Mouse (Mus musculus) midbrain, postnatal 0 days (tissue): ENCODE measurements at regions not wholly inside any gene's neighbourhood (a gene's known extent, or its start where the extent isn't known, plus 50 kb on each side); places are given as distances from the start of the nearest gene placed in this dataset.

ENCODE experiments used
- ATAC-seq: fragments of 200-750 bp; cut with Nextera tagmentation; 2 replicates; pipeline ENCODE4 v1.8.0; 2017; ENCODE audit warnings: moderate number of reproducible peaks, mild to moderate bottlenecking, moderate TSS enrichment, moderate library complexity; ENCODE audit not compliant: low FRiP score
- DNase-seq: peaks from one replicate; pipeline ENCODE4 v3.0.0-alpha.2; 2015; ENCODE audit warnings: low spot score
- H3K27ac ChIP-seq: fragments of 300-500 bp; sonication (generic); 2 replicates; pipeline ENCODE4 v1.5.1; 2014; ENCODE audit warnings: low read depth, mild to moderate bottlenecking, low read length, mixed read lengths
- H3K27me3 ChIP-seq: fragments of 300-500 bp; sonication (generic); 2 replicates; pipeline ENCODE4 v1.6.1; 2014; ENCODE audit warnings: low read length, control low read depth, mixed read lengths; ENCODE audit not compliant: insufficient read depth
- H3K36me3 ChIP-seq: fragments of 300-500 bp; sonication (generic); 2 replicates; pipeline ENCODE4 v1.6.1; 2014; ENCODE audit warnings: low read length, control low read depth, mixed read lengths; ENCODE audit not compliant: insufficient read depth
- H3K4me1 ChIP-seq: fragments of 300-500 bp; sonication (generic); 2 replicates; pipeline ENCODE4 v1.6.1; 2014; ENCODE audit warnings: mild to moderate bottlenecking, control low read depth, antibody characterized with exemption, low read length, mixed read lengths; ENCODE audit not compliant: insufficient read depth
- H3K4me2 ChIP-seq: fragments of 300-500 bp; sonication (generic); 2 replicates; pipeline ENCODE4 v1.6.1; 2014; ENCODE audit warnings: low read depth, mild to moderate bottlenecking, low read length, mixed read lengths; ENCODE audit not compliant: poor library complexity, severe bottlenecking
- H3K4me3 ChIP-seq: fragments of 300-500 bp; sonication (generic); 2 replicates; pipeline ENCODE4 v1.5.1; 2014; ENCODE audit warnings: low read depth, mild to moderate bottlenecking, low read length, moderate library complexity
- H3K9ac ChIP-seq: fragments of 300-500 bp; sonication (generic); replicated peaks from 2 replicates; pipeline ENCODE4 v1.6.1; 2014; ENCODE audit warnings: mild to moderate bottlenecking, low read length, moderate library complexity, mixed read lengths; ENCODE audit not compliant: poor library complexity, severe bottlenecking
- H3K9me3 ChIP-seq: fragments of 300-500 bp; sonication (generic); 2 replicates; pipeline ENCODE4 v1.6.1; 2016; ENCODE audit warnings: low read length, control low read depth
- CTCF ChIP-seq: IDR thresholded peaks from 2 replicates; pipeline ENCODE4 v1.5.1; 2016; ENCODE audit warnings: antibody characterized with exemption, mild to moderate bottlenecking
- WGBS: fragments of 180-500 bp; shearing (Covaris S2); extraction: QIAGEN DNeasy Blood & Tissue Kit; methylation state at CpG from one replicate; pipeline ENCODE4 v1.1.7; 2014; 5-methylcytosine and 5-hydroxymethylcytosine counted together

- ATAC-seq (peak; percentile 71; the same call in 1 of the 2 replicates), DNase-seq (no peak)
- no peak for TF ChIP-seq CTCF
- Histone ChIP-seq H3K4me3 (no peak overlapping the region), H3K4me2 (no peak overlapping the region), H3K9ac (no peak overlapping the region), H3K36me3 (no peaks in the 10 kb centered on the region), H3K9me3 (no peaks in the 10 kb centered on the region), H3K27me3 (no peaks in the 10 kb centered on the region), H3K4me1 (no peaks in the 10 kb centered on the region), H3K27ac (no peak overlapping the region)
- 77% methylated on average over 1 of the region's 1 CpGs for WGBS
Observed at GRCm38 (mm10) chr1:35106665-35107064, 256.9 kb downstream of the Plekhb2 start.

GRCm38 (mm10) chr1:35109801-35110200, 260.0 kb downstream of the Plekhb2 start:
- no peaks in the 10 kb centered on the region for H3K9me3 ChIP-seq
- H3K4me1 ChIP-seq, result no peaks in the 10 kb centered on the region
- ATAC-seq (no peak), DNase-seq (no peak)
- no peaks in the 10 kb centered on the region for H3K36me3 ChIP-seq
- H3K4me2 ChIP-seq, result no peak overlapping the region
- WGBS, result 53% methylated on average over 1 of the region's 1 CpGs
- no peaks in the 10 kb centered on the region for H3K27me3 ChIP-seq
- no peak overlapping the region for H3K9ac ChIP-seq
- no peak for TF ChIP-seq CTCF
- no peak overlapping the region for H3K4me3 ChIP-seq
- no peak overlapping the region for H3K27ac ChIP-seq

DNA sequence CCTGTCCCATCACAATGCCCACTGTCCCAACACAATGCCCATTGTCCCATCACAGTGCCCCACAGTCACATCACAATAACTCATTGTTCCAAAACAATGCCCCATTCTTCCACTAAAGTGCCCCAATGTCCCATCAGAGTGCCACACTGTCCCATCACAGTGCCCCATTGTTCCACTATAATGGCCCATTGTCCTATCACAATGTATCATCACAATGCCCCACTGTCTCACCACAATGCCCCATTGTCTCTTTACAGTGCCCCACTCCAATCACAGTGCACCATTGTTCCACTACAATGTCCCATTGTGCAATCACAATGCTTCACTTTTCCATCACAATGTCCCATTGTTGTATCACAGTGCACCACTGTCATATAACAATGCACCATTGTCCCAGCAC, 265.7 kb downstream of the Plekhb2 start:
- no peaks in the 10 kb centered on the region for H3K36me3 ChIP-seq
- H3K4me2 ChIP-seq, result no peak overlapping the region
- no peak overlapping the region for H3K9ac ChIP-seq
- no peaks in the 10 kb centered on the region for H3K27me3 ChIP-seq
- DNase-seq (no peak), ATAC-seq (no peak)
- H3K4me3 ChIP-seq, result no peak overlapping the region
- H3K27ac ChIP-seq, result no peak overlapping the region
- TF ChIP-seq CTCF, result no peak
- no peaks in the 10 kb centered on the region for H3K4me1 ChIP-seq
- H3K9me3 ChIP-seq, result peaks cover 5% of the 10 kb centered on the region; the same call in 1 of the 2 replicates

DNA sequence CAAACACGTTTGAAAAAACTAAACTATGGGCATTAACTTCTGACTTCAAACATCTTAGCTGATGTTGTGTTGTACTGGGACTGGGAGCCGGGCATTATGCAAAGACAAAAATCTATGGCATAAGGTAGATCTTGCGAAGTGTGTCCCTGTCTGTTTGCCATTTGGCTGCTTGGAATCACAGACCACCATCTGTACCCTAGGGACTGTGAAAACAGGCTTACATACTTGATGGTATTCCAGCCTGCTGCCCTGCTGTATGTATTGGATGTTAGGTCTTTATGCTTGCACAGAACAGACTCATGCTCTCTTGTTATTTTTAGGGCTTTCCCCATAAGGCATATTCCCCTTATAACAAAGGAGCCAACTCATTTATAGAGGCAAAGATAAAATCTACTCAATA, 288.1 kb downstream of the Plekhb2 start:
- ATAC-seq (no peak), DNase-seq (no peak)
- no peak overlapping the region for H3K27ac ChIP-seq
- no peak for TF ChIP-seq CTCF
- H3K9ac ChIP-seq, result no peak overlapping the region
- no peaks in the 10 kb centered on the region for H3K4me1 ChIP-seq
- 80% methylated on average over 3 of the region's 3 CpGs for WGBS
- no peaks in the 10 kb centered on the region for H3K9me3 ChIP-seq
- H3K4me2 ChIP-seq, result no peak overlapping the region
- H3K36me3 ChIP-seq, result no peaks in the 10 kb centered on the region
- H3K27me3 ChIP-seq, result no peaks in the 10 kb centered on the region
- H3K4me3 ChIP-seq, result no peak overlapping the region

GRCm38 (mm10) chr1:35149036-35149435, 299.3 kb downstream of the Plekhb2 start:
- H3K27ac ChIP-seq, result no peak overlapping the region
- DNase-seq (no peak), ATAC-seq (no peak)
- no peaks in the 10 kb centered on the region for H3K4me1 ChIP-seq
- no peak for TF ChIP-seq CTCF
- H3K4me3 ChIP-seq, result no peak overlapping the region
- no peaks in the 10 kb centered on the region for H3K9me3 ChIP-seq
- H3K4me2 ChIP-seq, result no peak overlapping the region
- no peaks in the 10 kb centered on the region for H3K27me3 ChIP-seq
- H3K36me3 ChIP-seq, result no peaks in the 10 kb centered on the region
- no peak overlapping the region for H3K9ac ChIP-seq

GRCm38 (mm10) chr1:35162506-35162905, 312.7 kb downstream of the Plekhb2 start:
- no peaks in the 10 kb centered on the region for H3K36me3 ChIP-seq
- no peaks in the 10 kb centered on the region for H3K9me3 ChIP-seq
- ATAC-seq (no peak), DNase-seq (no peak)
- no peak overlapping the region for H3K4me3 ChIP-seq
- no peak for TF ChIP-seq CTCF
- H3K4me2 ChIP-seq, result no peak overlapping the region
- no peak overlapping the region for H3K9ac ChIP-seq
- no peaks in the 10 kb centered on the region for H3K27me3 ChIP-seq
- H3K4me1 ChIP-seq, result no peaks in the 10 kb centered on the region
- no peak overlapping the region for H3K27ac ChIP-seq

- WGBS, result 96% methylated on average over 2 of the region's 2 CpGs
- H3K27ac ChIP-seq, result no peak overlapping the region
Observed at GRCm38 (mm10) chr1:35200656-35201055, 350.9 kb downstream of the Plekhb2 start.

More at GRCm38 (mm10) chr1:35200656-35201055, 350.9 kb downstream of the Plekhb2 start:
- Histone ChIP-seq H3K4me3 (no peak overlapping the region), H3K36me3 (no peaks in the 10 kb centered on the region), H3K4me2 (no peak overlapping the region), H3K4me1 (no peaks in the 10 kb centered on the region), H3K9me3 (no peaks in the 10 kb centered on the region), H3K27me3 (no peaks in the 10 kb centered on the region), H3K9ac (no peak overlapping the region)
- no peak for DNase-seq
- TF ChIP-seq CTCF, result no peak
- ATAC-seq, result no peak
